ENCODE assay signal across 16 mouse cellular contexts in the genomic region with DNA sequence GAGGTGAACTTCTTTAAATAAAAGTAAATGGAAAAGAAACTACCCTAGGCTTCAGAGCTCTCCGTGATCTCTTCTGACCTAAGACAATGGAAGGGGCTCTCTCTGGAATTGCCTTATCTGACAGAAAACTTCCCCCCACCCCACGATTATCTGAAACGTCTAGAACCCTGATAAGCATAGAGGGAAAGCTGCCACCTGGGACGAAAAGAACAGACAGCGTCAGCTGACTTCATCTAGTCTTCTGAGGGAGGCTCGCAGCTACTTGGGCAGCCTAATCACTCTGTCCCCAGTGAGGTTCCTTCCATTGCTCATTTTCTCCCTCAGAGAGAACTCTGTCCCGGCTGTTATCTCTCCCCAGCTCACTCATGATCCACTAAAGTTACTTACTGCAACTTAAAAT.
"Had no signal": no experiment of that assay in that cellular context is flagged by ENCODE, and none has a peak within 500 bp of the region (broad histone marks: within the 10 kb centered on the region; RNA-seq: fewer than 3 reads in every experiment).

No protein-coding gene starts in this region.

- DNase-seq: kidney, adult 11 months; kidney, adult 9 months; kidney, postnatal 14 days; kidney, postnatal 4 days; right cerebral cortex, adult 18-20 months; right cerebral cortex, postnatal 14 days; right cerebral cortex, postnatal 4 days; thymus, postnatal 25 days had no signal

- ATAC-seq: midbrain, embryonic 15.5 days had no signal

- H3K9me3 ChIP-seq: limb, embryonic 10.5 days; limb, embryonic 13.5 days; midbrain, embryonic 12.5 days; midbrain, embryonic 15.5 days; neural tube, embryonic 12.5 days; neural tube, embryonic 15.5 days had no signal

- H3K4me1 ChIP-seq: limb, embryonic 10.5 days; limb, embryonic 13.5 days; midbrain, embryonic 12.5 days; midbrain, embryonic 15.5 days; neural tube, embryonic 12.5 days; neural tube, embryonic 15.5 days had no signal

- H3K4me2 ChIP-seq: limb, embryonic 13.5 days; midbrain, embryonic 12.5 days; midbrain, embryonic 15.5 days; neural tube, embryonic 12.5 days; neural tube, embryonic 15.5 days had no signal

- H3K27ac ChIP-seq: limb, embryonic 10.5 days; limb, embryonic 13.5 days; macrophage; midbrain, embryonic 12.5 days; midbrain, embryonic 15.5 days; neural tube, embryonic 12.5 days; neural tube, embryonic 15.5 days had no signal

- H3K4me3 ChIP-seq: limb, embryonic 10.5 days; limb, embryonic 13.5 days; midbrain, embryonic 12.5 days; midbrain, embryonic 15.5 days; neural tube, embryonic 12.5 days; neural tube, embryonic 15.5 days had no signal

- H3K27me3 ChIP-seq: limb, embryonic 13.5 days; midbrain, embryonic 12.5 days; midbrain, embryonic 15.5 days; neural tube, embryonic 12.5 days; neural tube, embryonic 15.5 days had no signal

- H3K9ac ChIP-seq: limb, embryonic 13.5 days; lung, embryonic 14.5 days; midbrain, embryonic 12.5 days; midbrain, embryonic 15.5 days; neural tube, embryonic 12.5 days; neural tube, embryonic 15.5 days had no signal
